ENCODE assay signal across 8 mouse cellular contexts in the genomic region with DNA sequence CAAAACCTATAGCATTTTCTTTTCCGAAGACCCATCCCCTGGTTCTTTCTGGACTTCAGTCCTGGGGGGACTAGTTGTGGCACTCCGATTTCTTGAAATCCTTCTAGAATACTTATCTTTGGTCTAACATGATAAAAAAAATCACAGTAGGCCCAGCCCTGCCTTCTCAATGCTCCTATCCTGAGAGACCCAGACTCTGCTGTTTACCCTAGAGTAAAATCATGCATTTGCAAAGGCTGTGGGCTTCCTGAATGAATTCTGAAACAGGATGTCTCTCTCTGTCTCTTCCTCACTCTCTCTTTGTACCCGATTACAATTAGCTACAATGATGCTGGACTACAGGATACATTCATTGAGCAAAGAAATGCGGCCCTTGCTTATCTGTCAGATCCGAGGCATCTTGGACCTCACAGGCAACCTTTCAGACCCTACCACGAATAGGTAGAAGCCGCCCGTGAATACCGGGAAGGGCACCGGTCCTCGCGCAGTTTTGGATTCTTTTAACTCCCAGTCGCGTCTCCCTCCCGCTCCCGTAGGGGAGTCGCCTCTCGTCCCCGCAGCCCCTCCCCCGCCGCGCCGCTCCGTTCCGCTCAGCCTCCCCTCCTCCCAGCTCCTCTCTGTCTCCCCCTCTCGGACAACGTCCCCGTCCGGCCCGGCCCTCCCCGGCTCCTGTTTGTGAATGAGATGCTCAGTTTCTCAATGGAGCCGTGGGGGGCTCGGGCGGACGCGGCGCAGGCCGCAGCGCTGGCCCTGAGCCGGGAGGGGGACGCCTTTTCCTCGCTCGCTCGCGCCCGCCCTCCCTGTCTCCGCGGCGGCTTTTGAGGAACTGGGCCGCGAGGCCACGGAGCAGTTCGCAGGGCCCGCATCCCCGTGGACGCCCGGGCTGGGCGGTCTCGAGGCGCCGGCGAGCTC. TPM values are rescaled to one million over a fixed set of nuclear protein-coding genes. Genes with fewer than 3 reads are reported as not detected.
DNase-seq lines count a peak whose midpoint lies in the region; ATAC-seq and TF ChIP-seq lines count a peak whose summit lies in the region.

Ptpn9 (plus strand) TSS at position 638 of the 912 bp plus-strand sequence.

- no peaks in the 10 kb centered on the region for H3K27me3 ChIP-seq in MEL (ENCODE audit: control insufficient read depth in 1 of 2, insufficient read depth in 2 of 2, low read length in 2 of 2)
- no peaks in the 10 kb centered on the region for H3K27me3 ChIP-seq in forebrain, embryonic 16.5 days (replicated peaks; ENCODE audit: control insufficient read depth, insufficient read depth, low read length)
- no peaks in the 10 kb centered on the region for H3K27me3 ChIP-seq in neural tube, embryonic 15.5 days (replicated peaks)
- H3K27me3 ChIP-seq in thymus, adult 2 months (ENCODE audit: control insufficient read depth, insufficient read depth, low read length), result no peaks in the 10 kb centered on the region

- H3K36me3 ChIP-seq in MEL (ENCODE audit: control insufficient read depth in 1 of 2, insufficient read depth in 2 of 2, low read length in 2 of 2), result peaks cover 0 to 11% of the 10 kb centered on the region in 2 experiments; a peak in 2 of 4 replicates
- no peaks in the 10 kb centered on the region for H3K36me3 ChIP-seq in forebrain, embryonic 16.5 days (ENCODE audit: control insufficient read depth, insufficient read depth)
- no peaks in the 10 kb centered on the region for H3K36me3 ChIP-seq in neural tube, embryonic 15.5 days
- no peaks in the 10 kb centered on the region for H3K36me3 ChIP-seq in thymus, adult 2 months (ENCODE audit: control insufficient read depth, insufficient read depth, low read length)

- TF ChIP-seq POLR2A in MEL (IDR thresholded peaks at IDR 0.05; ENCODE audit: control insufficient read depth in 1 of 2, insufficient read depth in 1 of 2, low read depth in 1 of 2, low read length in 2 of 2, poor library complexity in 1 of 2), result 0 out of 4 replicates have a peak, but pooled peaks of 1 of the 2 experiments have one; percentile 33
- TF ChIP-seq POLR2A in thymus, adult 2 months (IDR thresholded peaks at IDR 0.05; ENCODE audit: control insufficient read depth, extremely low read depth, insufficient read depth, low read length, poor library complexity), result 0 out of 2 replicates have a peak, but pooled peaks have one; percentile 18

- peak within 1 kb of the TSS; percentile 66 for H3K4me2 ChIP-seq in forebrain, embryonic 16.5 days (ENCODE audit: low read length)
- H3K4me2 ChIP-seq in neural tube, embryonic 15.5 days, result peak within 1 kb of the TSS; percentile 67

- intact Hi-C loops in heart, postnatal 25 days (cut with DNase I), result loop anchor here (2.0 kb wide), 1 partner anchor 44 kb away; the partner anchor contains the start of gene Snupn

- peak within 1 kb of the TSS; percentile 81 to 99 for H3K4me3 ChIP-seq in MEL (ENCODE audit: control insufficient read depth in 1 of 2, insufficient read depth in 1 of 2, low read depth in 2 of 2, low read length in 2 of 2)
- H3K4me3 ChIP-seq in forebrain, embryonic 16.5 days (replicated peaks; ENCODE audit: low read length), result peak within 1 kb of the TSS; percentile 83
- peak within 1 kb of the TSS; percentile 82 for H3K4me3 ChIP-seq in neural tube, embryonic 15.5 days (replicated peaks)
- H3K4me3 ChIP-seq in thymus, adult 2 months (ENCODE audit: control insufficient read depth, insufficient read depth, low read length), result peak within 1 kb of the TSS; percentile 57

- H3K9me3 ChIP-seq in MEL (replicated peaks; ENCODE audit: insufficient read depth, low read length), result no peaks in the 10 kb centered on the region
- H3K9me3 ChIP-seq in forebrain, embryonic 16.5 days (ENCODE audit: control insufficient read depth, low read length), result no peaks in the 10 kb centered on the region
- no peaks in the 10 kb centered on the region for H3K9me3 ChIP-seq in neural tube, embryonic 15.5 days (replicated peaks)

- peak within 1 kb of the TSS; percentile 60 for H3K27ac ChIP-seq in MEL (ENCODE audit: control insufficient read depth, low read depth, low read length)
- H3K27ac ChIP-seq in forebrain, embryonic 16.5 days (ENCODE audit: low read length), result peak within 1 kb of the TSS; percentile 95
- H3K27ac ChIP-seq in neural tube, embryonic 15.5 days (replicated peaks), result peak within 1 kb of the TSS; percentile 92
- H3K27ac ChIP-seq in thymus, adult 2 months (ENCODE audit: control insufficient read depth, insufficient read depth, low read length), result no peak within 1 kb of the TSS

- TF ChIP-seq RAD21 in MEL (IDR thresholded peaks at IDR 0.05; ENCODE audit: low read depth, low read length), result no peak

- 0 out of 4 replicates have a peak, but pooled peaks of 1 of the 2 experiments have one; percentile 10 for TF ChIP-seq EP300 in MEL (IDR thresholded peaks at IDR 0.05; ENCODE audit: low read depth in 1 of 2, low read length in 2 of 2)

- DNase-seq in MEL (ENCODE audit: low read depth, low spot score), result peak; percentile 76
- DNase-seq in cerebellum, adult 18-20 months, result peak; percentile 91 to 93
- peak; percentile 79 for DNase-seq in heart, postnatal 25 days (ENCODE audit: low spot score)
- DNase-seq in layer of hippocampus, adult 11-12 months (ENCODE audit: low spot score), result peak; percentile 84
- peak; percentile 89 to 92 for DNase-seq in lung, adult 18-20 months
- peak; percentile 86 for DNase-seq in thymus, adult 2 months

- H3K79me2 ChIP-seq in MEL (ENCODE audit: control insufficient read depth, insufficient read depth, low read length, poor library complexity), result peaks cover 18% of the 10 kb centered on the region

- peaks cover 8 to 10% of the 10 kb centered on the region in 2 experiments; a peak in 3 of 4 replicates for H3K4me1 ChIP-seq in MEL (ENCODE audit: control insufficient read depth in 1 of 2, insufficient read depth in 2 of 2, low read length in 2 of 2)
- peaks cover 14% of the 10 kb centered on the region for H3K4me1 ChIP-seq in forebrain, embryonic 16.5 days (replicated peaks; ENCODE audit: control insufficient read depth, insufficient read depth, low read length)
- H3K4me1 ChIP-seq in neural tube, embryonic 15.5 days, result peaks cover 19% of the 10 kb centered on the region
- peaks cover 6% of the 10 kb centered on the region for H3K4me1 ChIP-seq in thymus, adult 2 months (replicated peaks; ENCODE audit: control insufficient read depth, insufficient read depth, low read length)

- H3K9ac ChIP-seq in MEL (ENCODE audit: control insufficient read depth, low read depth, low read length, poor library complexity, severe bottlenecking), result peak within 1 kb of the TSS; percentile 87
- H3K9ac ChIP-seq in forebrain, embryonic 16.5 days (replicated peaks; ENCODE audit: low read depth, low read length), result peak within 1 kb of the TSS; percentile 93
- peak within 1 kb of the TSS; percentile 75 for H3K9ac ChIP-seq in neural tube, embryonic 15.5 days (replicated peaks)

- WGBS in forebrain, embryonic 16.5 days, result 2% methylated on average over 57 of the region's 62 CpGs
- WGBS in neural tube, embryonic 15.5 days, result 4% methylated on average over 62 of the region's 62 CpGs
- 4% methylated on average over 62 of the region's 62 CpGs for WGBS in thymus, adult 2 months

- peak in 2 of 3 experiments; percentile 45 to 58; a peak in 4 of 6 replicates for TF ChIP-seq CTCF in MEL (IDR thresholded peaks at IDR 0.05 in 2 of 3, conservative IDR thresholded peaks at IDR 0.05 in 1 of 3; ENCODE audit: control insufficient read depth in 1 of 3, insufficient read depth in 1 of 3, low read depth in 2 of 3, low read length in 3 of 3, poor library complexity in 1 of 3, severe bottlenecking in 1 of 3)
- peak; percentile 61; the same call in 1 of the 2 replicates for TF ChIP-seq CTCF in thymus, adult 2 months (IDR thresholded peaks at IDR 0.05; ENCODE audit: borderline replicate concordance, control insufficient read depth, extremely low read depth, insufficient read depth, low read length, poor library complexity)

- peak; percentile 95 for ATAC-seq in forebrain, embryonic 16.5 days
- peak; percentile 95 for ATAC-seq in neural tube, embryonic 15.5 days (ENCODE audit: low FRiP score)

TF ChIP-seq in MEL, 35 proteins besides CTCF, POLR2A, EP300 and RAD21 (continues in another document):
- TF ChIP-seq MAX (IDR thresholded peaks at IDR 0.05; ENCODE audit: low read length), result no peak
- 0 out of 2 replicates have a peak, but pooled peaks have one; percentile 13 for TF ChIP-seq BHLHE40 (IDR thresholded peaks at IDR 0.05; ENCODE audit: borderline replicate concordance, low read depth, low read length)
- no peak for TF ChIP-seq MYC (IDR thresholded peaks at IDR 0.05; ENCODE audit: low read depth, low read length)
- peak; percentile 13; the same call in 1 of the 2 replicates for TF ChIP-seq TCF12 (IDR thresholded peaks at IDR 0.05; ENCODE audit: low read depth, low read length)
- no peak for TF ChIP-seq ZNF384 (IDR thresholded peaks at IDR 0.05; ENCODE audit: low read depth, low read length)
- no peak for TF ChIP-seq ETS1 (IDR thresholded peaks at IDR 0.05; ENCODE audit: low read depth, low read length)
- no peak for TF ChIP-seq MAFK (IDR thresholded peaks at IDR 0.05; ENCODE audit: borderline replicate concordance, low read depth, low read length)
- no peak for TF ChIP-seq NRF1 (IDR thresholded peaks at IDR 0.05; ENCODE audit: insufficient read depth, low read depth, low read length, poor library complexity, severe bottlenecking)
- TF ChIP-seq UBTF (IDR thresholded peaks at IDR 0.05; ENCODE audit: borderline replicate concordance, insufficient read depth, low read depth, low read length), result peak; percentile 95; the same call in 1 of the 2 replicates
- TF ChIP-seq ZMIZ1 (IDR thresholded peaks at IDR 0.05; ENCODE audit: low read depth, low read length), result no peak
- no peak; the same call in 1 of the 2 replicates for TF ChIP-seq ZC3H11A (IDR thresholded peaks at IDR 0.05; ENCODE audit: low read depth, low read length)
- no peak for TF ChIP-seq MYB (IDR thresholded peaks at IDR 0.05; ENCODE audit: low read depth, low read length)
- no peak for TF ChIP-seq KAT2A (conservative IDR thresholded peaks at IDR 0.05; ENCODE audit: low read depth, low read length)
- TF ChIP-seq GATA1 (IDR thresholded peaks at IDR 0.05; ENCODE audit: low read depth, low read length), result 0 out of 2 replicates have a peak, but pooled peaks have one; percentile 2
- TF ChIP-seq CHD2 (IDR thresholded peaks at IDR 0.05; ENCODE audit: low read length), result peak; percentile 50; the same call in 1 of the 2 replicates
- TF ChIP-seq CHD1 (IDR thresholded peaks at IDR 0.05; ENCODE audit: low read depth, low read length), result no peak
- TF ChIP-seq NELFE (IDR thresholded peaks at IDR 0.05; ENCODE audit: low read depth, low read length), result peak; percentile 21

RNA-seq across cellular contexts. Expression of gene Ptpn9, which starts in this region (rescaled TPM):
- 10.6 and 12.0 TPM in 2 replicates for total RNA-seq in MEL (2012; rRNA removed)
- polyA plus RNA-seq in MEL (2012; ENCODE audit: insufficient read depth in 1 of 2, insufficient read length in 2 of 2, low read depth in 1 of 2, low replicate concordance in 2 of 2, missing spikeins in 1 of 2), result 10 to 100 TPM in 1 of 2 experiments, not detected in 1; 24.3 TPM
- 24.7 and 26.9 TPM in 2 replicates for polyA plus RNA-seq in forebrain, embryonic 16.5 days (2015; fragmentation: Nextera tagmentation; extraction: Ambion mirVana)
- total RNA-seq in heart, postnatal 25 days (2021), result 10 to 100 TPM; 10.0 to 10.7 TPM
- polyA plus RNA-seq in neural tube, embryonic 15.5 days (2015; fragmentation: Nextera tagmentation; extraction: Ambion mirVana), result 23.8 and 24.9 TPM in 2 replicates
- polyA plus RNA-seq in thymus, adult 2 months (2012; rRNA removed), result 15.0 and 20.5 TPM in 2 replicates
